Mouse (Mus musculus): ENCODE data around the gene Agrp.

The Agrp gene

GRCm38 (mm10) chr8:105598777-105599176 lies 38.4 kb downstream of the Agrp start:
- no peak for DNase-seq (ENCODE audit: low read depth, low spot score)

- peak; percentile 83 for DNase-seq (ENCODE audit: low read depth, low spot score)
These were observed 40.7 kb downstream of the Agrp start for GRCm38 (mm10) chr8:105596362-105597034.

GRCm38 (mm10) chr8:105594451-105595242 lies 42.5 kb downstream of the Agrp start:
- no peak for DNase-seq (ENCODE audit: low read depth, low spot score)

GRCm38 (mm10) chr8:105593859-105594258 lies 43.3 kb downstream of the Agrp start:
- DNase-seq (ENCODE audit: low read depth, low spot score) = no peak

- DNase-seq (ENCODE audit: low read depth, low spot score) = no peak
These were observed 44.8 kb downstream of the Agrp start for GRCm38 (mm10) chr8:105592431-105592830.

GRCm38 (mm10) chr8:105579719-105580118 lies 57.5 kb downstream of the Agrp start:
- DNase-seq (ENCODE audit: low read depth, low spot score) = no peak

- DNase-seq (ENCODE audit: low read depth, low spot score) = no peak
These were observed 61.7 kb downstream of the Agrp start for GRCm38 (mm10) chr8:105575538-105575937.

GRCm38 (mm10) chr8:105574741-105575140 lies 62.5 kb downstream of the Agrp start:
- DNase-seq (ENCODE audit: low read depth, low spot score) = no peak

GRCm38 (mm10) chr8:105573427-105573826 lies 63.8 kb downstream of the Agrp start:
- peak; percentile 60 for DNase-seq (ENCODE audit: low read depth, low spot score)

GRCm38 (mm10) chr8:105571810-105572209 lies 65.4 kb downstream of the Agrp start:
- DNase-seq (ENCODE audit: low read depth, low spot score) = no peak

GRCm38 (mm10) chr8:105566703-105567595 lies 70.2 kb downstream of the Agrp start:
- DNase-seq (ENCODE audit: low read depth, low spot score) = peak; percentile 65

- peak; percentile 100 for DNase-seq (ENCODE audit: low read depth, low spot score)
These were observed 71.1 kb downstream of the Agrp start, which contains the start of gene Atp6v0d1 for GRCm38 (mm10) chr8:105565952-105566702. Gene Atp6v0d1, minus strand, starts transcription at chr8:105566047.

GRCm38 (mm10) chr8:105565401-105565881 lies 71.8 kb downstream of the Agrp start:
- DNase-seq (ENCODE audit: low read depth, low spot score) = no peak

GRCm38 (mm10) chr8:105564573-105565229 lies 72.5 kb downstream of the Agrp start:
- peak; percentile 16 for DNase-seq (ENCODE audit: low read depth, low spot score)

- no peak for DNase-seq (ENCODE audit: low read depth, low spot score)
These were observed 73.3 kb downstream of the Agrp start for GRCm38 (mm10) chr8:105563871-105564270.

- no peak for DNase-seq (ENCODE audit: low read depth, low spot score)
These were observed 74.3 kb downstream of the Agrp start for GRCm38 (mm10) chr8:105562863-105563262.

GRCm38 (mm10) chr8:105555230-105555629 lies 82.0 kb downstream of the Agrp start:
- no peak for DNase-seq (ENCODE audit: low read depth, low spot score)

- DNase-seq (ENCODE audit: low read depth, low spot score) = peak; percentile 74
These were observed 83.1 kb downstream of the Agrp start for GRCm38 (mm10) chr8:105554087-105554486.

- DNase-seq (ENCODE audit: low read depth, low spot score) = no peak
These were observed 84.4 kb downstream of the Agrp start for GRCm38 (mm10) chr8:105552824-105553223.

GRCm38 (mm10) chr8:105552032-105552431 lies 85.2 kb downstream of the Agrp start:
- DNase-seq (ENCODE audit: low read depth, low spot score) = no peak
